Mouse (Mus musculus) embryonic fibroblast, embryonic 13.5 days (primary cell): ENCODE measurements around the gene Als2cr12.

ENCODE experiments used
- CTCF ChIP-seq: IDR thresholded peaks from 2 replicates; pipeline ENCODE4 v1.5.1; 2011; ENCODE audit warnings: mild to moderate bottlenecking, control low read depth, low read length, moderate library complexity, borderline replicate concordance; ENCODE audit not compliant: insufficient read depth
- POLR2A ChIP-seq: IDR thresholded peaks from 2 replicates; pipeline ENCODE4 v1.6.1; 2011; ENCODE audit warnings: low read depth, mild to moderate bottlenecking, control low read depth, low read length, moderate library complexity

DNA sequence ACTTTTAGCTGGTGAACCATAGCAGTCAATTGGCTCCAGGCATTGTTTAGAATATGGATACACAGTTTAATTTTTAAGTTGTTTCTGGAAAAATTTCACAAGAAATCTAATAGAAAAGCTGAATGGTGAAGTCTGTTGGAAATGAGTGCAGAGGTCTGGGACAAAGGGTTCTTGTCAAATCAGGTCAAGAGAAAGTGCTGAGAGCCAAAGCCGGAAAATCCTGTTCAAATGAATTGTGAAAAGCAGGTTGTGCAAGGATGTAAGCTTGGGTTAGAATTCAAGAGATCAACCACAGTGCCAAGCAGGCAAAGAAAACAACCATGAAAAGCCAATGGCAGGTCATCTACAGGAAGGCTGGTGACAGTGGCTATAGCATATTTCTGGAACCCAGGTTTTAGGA is 85.6 kb downstream of the Als2cr12 start:
- TF ChIP-seq CTCF, result no peak
- no peak for TF ChIP-seq POLR2A
